Mouse (Mus musculus) MN1 (cell line): ENCODE results near the gene Ankrd54.

Source experiments
- DNase-seq: peaks from one replicate; pipeline ENCODE4 v3.0.0-alpha.2; 2016; ENCODE audit warnings: low spot score

The Ankrd54 gene

DNA sequence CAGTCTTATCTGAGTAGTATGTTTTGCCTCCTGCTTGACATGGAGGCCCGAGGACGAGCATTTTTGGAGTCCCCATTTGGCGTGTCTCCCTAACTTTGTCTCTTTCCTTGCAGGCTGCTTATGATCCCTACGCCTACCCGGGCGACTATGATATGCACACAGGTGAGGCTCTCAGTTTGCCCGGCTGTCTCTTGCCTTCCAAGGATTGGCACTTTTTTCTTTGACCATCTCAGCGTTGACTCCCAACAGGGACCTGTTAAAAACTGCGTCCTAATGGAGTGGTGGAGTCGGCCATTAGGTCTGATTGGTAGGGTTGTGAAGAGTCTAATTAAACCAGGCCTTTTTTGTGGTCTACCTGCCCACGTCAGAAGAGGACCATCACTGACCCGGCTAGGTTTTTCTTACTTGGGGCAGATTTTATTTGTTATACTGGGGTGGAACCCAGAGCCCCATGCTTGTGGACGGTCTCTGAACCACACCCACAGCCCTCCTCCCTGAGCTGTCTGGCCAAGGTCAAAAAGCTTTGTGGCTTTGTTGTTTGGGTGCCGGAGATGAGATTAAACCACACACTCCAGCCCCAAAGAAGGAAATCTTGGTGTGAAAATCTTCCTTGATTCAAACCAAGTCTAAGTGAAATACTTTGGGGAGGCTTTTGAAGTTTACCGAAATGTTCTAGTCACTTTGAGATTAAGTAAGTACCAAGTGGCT, 13.1 kb upstream of the Ankrd54 start:
- no peak for DNase-seq

DNA sequence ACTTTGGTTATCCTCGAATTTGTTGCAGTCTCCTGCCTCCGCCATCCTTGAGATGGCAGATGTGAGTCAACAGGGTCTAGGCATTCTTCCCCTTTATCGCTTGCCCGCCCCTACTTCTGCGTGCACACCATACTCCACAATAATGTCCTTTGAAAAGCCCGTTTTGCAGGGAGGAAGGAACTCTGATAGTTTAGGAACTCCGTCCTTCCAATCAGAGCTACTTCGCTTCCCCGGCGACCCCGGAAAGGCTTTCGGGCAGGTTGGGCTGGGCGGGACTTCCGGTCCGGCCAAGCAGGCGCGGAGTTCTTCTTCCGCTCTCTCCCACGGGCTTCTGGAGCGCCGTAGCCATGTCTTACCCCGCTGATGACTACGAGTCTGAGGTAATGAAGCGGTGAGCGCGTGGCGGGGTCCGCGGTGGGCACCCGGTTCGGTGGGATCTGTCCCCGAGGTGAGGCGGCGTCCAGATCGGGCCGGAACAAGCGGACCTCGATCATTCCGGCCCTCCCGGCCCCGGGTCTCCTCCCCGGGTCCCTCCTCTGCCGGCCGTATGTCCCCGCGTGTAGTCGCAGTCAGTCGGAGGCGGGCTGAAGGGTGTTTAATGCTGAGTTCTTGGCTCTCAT, 12.3 kb upstream of the Ankrd54 start, which contains the start of gene Eif3l:
Gene Eif3l, plus strand, starts transcription at position 267 of the 620 bp plus-strand sequence.
- peak; percentile 93 for DNase-seq

DNA sequence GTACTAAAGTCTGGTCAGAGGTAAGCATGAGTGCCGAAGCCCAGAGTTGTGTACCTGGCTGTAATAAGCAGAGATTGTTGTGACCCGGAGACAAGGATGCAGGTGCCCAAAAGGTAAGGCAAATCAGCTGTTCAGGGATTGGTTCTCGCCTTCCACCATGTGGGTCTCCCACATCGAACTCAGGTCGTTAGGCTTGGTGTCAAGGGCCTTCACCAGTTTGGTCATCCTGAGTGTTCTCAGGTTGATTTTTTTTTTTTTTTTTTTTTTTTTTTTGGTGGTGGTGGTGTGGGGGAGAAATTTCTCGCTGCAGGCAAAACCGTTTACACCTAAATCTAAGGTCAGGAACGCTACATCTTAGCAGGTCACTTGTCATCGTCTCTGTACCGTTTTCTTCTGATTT, 11.8 kb upstream of the Ankrd54 start:
- no peak for DNase-seq

DNA sequence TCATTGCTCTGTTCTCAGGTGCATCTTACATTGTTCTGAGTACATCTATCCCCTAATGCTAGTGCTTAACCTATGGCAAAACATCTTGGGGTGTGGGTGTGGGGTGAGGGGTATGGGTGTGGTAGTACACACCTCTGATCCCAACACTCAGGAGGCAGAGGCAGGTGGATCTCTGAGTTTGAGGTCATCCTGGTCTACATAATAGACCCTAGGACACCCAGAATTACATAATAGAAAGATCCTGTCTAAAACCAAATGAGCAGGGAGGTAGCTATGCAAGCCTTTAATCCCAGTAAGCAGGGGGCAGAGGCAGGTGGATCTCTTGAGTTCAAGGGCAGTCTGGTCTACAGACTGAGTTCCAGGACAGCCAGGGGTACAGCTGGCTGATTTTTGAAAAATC, 11.1 kb upstream of the Ankrd54 start:
- no peak for DNase-seq

DNA sequence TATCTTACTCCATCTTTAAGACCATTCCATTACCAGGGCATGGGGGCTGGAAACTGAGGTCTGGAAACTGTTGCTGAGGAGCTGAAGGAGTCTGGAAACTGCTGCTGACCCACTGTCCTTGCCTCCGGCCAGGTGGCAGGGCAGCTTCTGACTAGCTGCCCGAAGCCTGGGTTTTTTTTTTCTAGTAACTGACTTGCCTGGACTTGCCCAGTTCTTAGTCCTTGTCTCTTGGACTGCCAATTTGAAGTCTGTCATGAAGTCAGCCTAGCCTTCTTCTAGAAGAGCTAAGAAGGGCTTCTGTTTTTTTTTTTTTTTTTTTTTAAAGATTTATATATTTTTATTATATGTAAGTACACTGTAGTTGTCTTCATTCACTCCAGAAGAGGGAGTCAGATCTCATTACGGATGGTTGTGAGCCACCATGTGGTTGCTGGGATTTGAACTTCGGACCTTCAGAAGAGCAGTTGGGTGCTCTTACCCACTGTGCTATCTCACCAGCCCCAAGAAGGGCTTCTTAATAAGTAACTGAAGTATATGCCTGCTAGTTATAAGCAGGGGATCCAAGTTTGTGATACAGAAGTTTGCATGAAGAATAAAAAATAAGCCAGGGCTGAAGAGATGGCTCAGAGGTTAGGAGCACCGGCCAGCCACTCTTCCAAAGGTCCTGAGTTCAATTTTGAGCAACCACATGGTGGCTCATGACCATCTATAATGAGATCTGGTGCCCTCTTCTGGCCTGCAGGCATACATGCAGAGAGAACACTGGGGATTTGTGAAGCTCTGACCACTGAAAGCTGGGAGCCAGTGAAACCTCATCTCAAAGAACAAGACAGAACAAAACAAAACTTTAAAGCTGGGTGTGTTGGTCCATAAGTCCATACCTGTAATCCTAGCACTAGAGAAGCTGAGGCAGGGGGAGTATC, 8.7 kb upstream of the Ankrd54 start:
- peak; percentile 72 for DNase-seq

DNA sequence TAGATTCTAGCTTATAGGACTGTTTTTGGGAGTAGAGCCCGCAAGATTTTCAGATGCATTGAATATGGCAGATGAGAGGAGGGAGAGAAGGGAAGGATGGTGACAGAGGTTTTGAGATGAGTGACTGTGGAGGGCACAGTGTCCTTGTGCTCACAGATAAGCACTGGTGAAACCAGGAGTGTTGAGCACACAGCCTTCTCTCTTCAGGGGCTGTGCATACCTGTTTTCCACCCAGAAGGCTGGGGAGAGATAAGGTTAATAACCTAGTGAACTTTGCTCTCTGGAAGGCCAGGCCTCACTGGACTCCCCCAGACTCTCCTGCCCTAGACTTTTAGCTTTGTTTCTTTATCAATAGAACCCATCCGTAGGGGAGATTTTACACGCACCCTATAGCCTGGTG, 5.7 kb upstream of the Ankrd54 start:
- no peak for DNase-seq

DNA sequence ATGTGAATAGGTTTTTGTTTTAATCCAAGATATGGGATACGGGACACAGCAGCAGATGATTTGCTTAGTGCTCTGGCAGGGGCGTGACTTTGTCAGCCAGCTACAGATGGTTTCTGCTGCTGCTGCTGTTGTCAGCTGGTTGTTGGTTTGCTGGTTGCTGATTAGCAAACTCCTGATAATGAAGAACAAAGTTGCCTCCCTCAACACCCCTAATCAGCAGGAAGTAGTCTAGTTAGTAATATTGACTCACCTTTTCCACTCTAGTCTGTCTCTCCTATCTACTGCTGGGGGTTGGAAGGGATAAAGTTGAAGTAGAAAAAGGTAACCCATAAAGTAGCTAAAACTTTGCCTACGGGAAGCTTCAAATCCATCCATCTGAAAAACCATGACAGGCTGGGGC, 4.9 kb upstream of the Ankrd54 start:
- DNase-seq = no peak

DNA sequence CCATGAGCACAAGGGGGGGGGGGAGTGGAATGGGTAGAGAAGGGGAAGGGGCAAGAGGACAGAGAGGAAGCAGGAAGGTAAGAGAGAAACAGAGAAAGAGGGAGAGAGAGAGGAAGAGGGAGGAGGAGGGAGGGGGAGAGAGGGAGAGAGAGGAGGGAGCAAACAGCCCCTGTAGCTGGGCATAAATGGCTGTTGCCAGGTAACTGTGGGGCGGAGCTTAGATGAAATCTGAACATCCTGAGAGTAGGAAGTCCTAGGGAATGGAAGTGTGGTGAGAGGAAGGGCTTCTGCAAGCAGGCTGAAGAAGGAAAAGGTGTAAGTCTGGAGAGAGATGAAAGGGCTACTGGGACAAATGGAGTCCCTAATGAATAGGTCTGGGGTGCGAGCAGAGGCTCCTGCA, 3.6 kb upstream of the Ankrd54 start:
- DNase-seq = peak; percentile 73

DNA sequence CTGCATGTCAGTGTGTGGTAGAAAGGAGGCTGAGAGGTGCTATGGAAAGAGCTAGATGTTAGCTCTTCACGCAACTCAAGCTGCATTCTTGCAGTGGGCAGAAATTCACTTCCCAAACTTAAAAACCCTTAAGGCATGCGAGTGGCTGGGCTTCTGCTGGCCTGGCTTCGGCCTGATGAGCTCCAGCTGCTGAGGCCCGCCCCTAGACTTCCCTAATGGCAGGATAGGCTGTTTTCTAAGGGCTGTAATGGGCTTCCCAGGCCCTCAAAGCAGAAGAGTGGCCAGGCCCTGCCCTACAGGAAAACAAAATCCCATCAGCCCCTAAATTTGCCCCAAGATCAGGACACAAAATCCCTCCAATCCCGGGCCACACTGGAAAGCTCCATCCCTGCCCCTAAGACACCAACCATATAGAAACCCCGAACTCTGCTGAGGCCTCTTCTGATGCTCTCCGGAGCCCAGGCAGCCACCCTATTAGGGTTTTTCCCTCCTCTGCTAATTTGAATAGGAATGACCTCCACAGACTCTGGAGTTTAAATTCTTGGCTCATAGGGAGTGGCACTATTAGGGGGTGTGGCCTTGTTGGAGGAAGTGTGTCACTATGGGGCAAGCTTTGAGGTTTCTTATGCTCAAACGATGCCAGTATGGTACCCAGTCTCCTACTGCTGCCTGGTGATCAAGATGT, 2.5 kb upstream of the Ankrd54 start:
- DNase-seq = peak; percentile 33

DNA sequence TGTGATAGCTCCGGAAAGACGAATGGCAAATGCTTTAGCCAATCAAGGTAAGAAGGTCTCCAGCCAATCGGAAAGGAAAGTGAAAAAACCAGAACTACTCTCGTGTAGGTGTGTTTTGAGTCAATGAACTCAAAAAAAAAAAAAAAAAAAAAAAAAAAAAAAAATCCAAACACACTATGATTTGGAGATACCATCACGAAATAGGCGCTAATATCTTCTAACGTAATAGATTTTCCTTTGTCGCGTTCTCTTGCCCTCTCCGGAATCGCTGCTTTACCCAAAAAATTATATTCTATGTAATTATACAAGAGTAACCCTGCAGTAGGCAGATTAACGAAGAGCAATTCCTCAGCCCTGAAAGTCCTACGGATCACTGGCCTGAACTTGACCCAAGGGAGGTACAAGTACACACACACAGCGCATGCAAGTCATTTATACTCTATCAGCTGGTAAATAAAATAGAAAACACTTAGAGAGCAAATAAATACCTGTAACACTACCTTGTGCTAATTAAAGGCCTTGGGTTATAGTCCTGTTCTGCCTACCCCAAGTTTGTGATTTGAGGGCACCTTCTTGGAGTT, 557 bp upstream of the Ankrd54 start:
- DNase-seq = no peak

DNA sequence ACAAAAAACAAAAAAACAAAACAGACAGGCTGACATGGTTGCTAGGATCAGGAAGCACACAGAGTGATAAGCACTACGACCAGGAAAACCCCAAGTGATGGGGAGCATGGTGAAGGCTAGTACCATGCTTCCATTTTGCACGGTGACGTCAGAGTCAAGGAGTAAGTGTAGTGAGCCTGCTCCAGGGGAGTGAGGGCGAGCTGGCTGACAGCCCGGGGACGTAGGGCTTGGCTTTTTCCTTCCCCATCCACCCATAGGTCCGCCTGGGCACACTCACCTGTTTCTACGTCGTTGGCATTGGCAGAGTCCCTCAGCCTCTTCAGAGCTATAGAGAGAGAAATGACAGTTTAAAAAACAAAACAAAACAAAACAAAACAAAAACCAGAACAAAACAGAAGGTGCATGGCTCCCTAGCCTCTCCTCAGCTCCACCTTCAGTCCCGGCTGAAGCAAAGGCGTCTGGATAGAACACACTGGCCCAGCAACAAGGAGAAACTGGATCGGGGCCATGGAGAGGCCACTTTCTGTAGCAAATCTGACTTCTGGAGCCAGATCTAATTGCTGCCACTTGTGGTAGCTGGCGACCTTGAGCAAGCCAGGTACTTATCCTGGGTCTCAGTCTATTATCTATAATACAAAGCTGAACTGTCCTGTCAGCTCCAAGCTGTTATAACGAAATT, 1.7 kb downstream of the Ankrd54 start:
- DNase-seq = peak; percentile 71

DNA sequence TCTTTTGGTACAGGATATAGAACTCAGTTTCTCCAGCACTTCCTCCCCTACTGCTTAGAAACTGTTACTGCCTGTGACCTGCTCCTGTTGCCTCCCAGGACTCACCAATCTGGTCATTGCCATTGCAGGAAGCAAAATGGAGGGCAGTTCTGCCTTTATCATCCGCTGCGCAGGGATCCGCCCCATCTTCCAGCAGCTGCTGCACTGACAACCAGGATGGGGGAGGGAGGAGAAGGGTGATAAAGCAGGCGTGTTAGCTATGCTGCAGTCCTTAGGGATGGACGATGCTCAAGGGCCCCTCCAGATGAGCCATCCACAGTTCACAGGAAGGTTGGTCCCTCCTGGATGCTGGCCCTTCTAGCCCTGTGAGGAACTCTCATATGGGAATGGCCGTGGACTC, 4.8 kb downstream of the Ankrd54 start:
- DNase-seq = no peak

DNA sequence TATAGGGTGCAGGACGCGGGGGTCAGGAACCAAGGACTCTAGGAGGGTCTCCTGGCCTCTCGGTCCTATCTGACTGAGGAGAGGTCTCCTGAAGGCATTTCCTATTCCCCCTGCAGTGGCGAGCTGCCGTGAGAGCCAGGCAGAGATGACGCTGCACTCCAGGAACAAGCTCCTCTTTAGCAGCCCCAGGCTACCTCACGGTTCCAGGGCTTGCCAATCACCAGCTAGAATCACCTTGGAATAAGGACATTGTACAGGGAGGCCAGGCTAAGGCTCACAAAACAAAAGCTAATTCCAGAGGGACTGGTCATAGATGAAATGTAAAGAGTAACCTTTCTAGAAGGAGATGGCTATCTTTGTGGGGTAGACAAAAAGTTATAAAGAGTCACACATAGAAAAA, 6.1 kb downstream of the Ankrd54 start:
- no peak for DNase-seq

DNA sequence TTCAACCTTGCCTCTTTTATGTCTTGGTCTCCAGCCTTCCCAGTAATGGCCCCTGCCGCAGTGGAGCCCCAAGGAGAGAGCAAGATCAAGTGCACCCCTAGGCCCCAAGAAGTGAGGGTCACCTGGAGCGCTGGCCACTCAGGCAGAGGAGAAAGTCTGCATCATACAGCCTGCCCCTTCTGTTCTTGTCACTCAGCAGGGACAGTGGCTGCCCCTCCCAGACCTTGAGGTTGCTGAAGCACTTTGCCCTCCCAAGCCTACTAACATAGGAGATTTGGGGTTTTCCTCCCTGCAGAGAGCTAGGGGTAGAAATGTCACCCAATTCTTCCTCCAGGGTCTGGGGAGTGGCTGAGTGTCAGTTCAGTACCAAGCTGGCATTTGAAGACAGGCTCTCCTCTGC, 10.3 kb downstream of the Ankrd54 start:
- no peak for DNase-seq

DNA sequence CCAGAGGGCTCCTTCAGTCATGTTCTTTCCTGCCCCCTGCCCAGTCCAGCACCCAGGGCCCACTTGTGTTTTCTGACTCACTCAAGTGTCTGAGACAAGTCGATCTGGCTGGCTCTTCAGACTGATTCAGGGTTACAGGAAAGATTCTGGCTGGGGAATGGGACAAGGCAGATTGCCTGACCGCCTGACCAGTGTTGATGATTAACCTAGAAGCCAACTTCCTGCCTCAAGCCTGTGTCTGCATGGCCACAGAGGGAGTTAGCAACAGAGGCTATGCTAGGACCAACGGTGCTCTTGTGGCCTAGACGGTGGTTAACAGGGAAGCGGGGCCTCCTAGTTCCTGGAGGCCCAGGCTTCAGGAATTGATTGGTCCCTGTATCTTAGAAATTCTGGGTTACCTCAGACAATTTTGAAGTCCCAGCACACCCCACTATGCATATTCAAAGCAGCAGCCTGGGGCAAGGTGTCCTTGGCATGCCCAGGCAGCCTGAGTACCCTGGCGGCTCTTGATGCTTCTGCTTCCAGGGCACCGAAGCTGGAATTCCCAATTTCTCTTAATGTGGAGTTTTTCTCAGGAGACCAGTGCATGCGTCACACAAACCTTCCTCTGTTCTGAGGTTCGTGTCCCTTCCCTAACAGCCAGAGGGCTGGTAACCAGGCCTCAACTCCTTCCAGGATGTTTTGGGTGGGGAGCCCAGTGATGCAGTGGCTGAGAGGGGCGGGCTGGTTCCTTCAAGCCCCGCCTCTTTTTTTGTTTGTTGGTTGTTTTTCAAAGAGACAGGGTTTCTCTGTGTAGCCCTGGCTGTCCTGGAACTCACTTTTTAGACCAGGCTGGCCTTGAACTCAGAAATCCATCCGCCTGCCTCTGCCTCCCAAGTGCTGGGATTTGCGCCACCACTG, 11.0 kb downstream of the Ankrd54 start:
- DNase-seq = peak; percentile 51

DNA sequence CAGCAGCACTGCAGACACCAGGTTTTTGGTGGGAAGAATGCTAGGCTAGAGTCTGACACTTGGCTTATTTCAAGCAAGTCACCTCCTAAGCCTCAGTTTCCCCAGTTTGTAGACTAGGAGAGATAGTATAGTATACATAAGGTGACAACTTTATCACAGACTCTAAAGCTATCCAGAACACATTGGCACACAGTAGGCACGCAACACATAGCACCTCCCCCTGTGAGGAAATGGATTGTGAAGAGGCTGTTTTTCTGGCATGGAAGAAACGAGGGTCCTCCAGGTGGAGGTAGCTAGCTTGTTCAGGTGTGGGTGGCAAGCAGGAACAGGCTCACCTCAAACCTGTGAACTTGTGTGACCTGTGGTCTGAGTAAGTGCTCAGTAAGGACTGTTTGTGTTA, 11.7 kb downstream of the Ankrd54 start:
- DNase-seq = no peak

DNA sequence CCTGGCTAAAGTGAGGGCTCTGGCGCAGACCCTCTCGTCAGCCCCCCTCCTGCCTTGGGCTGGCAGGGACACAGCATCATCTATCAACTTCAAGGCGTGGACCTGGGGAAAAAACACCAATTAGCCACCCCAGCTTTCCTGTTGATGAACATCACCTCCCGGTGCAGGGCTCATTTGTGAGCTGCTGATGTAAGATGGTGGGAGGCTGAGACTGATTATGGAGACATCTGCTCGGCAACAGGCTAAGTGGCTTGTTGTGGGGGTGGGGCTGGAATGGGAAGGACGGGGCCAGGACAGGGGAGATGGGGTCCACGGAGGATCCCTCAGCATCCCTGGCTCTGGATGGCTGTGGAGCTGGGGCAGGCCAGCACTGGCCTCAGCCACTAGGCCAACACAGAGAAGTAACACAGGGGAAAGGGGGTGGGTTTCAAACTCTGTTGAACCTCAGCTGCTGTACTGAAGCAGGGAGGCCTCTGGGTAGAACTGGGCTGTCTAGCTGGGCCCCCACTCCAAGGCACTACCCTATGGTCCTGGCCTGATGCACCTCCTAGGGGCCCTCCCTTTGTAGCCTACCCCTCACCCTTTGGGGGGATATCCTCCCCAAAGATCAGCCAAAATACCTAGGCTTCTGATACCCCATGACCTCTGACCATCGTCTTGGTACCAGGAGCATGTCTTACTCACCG, 12.4 kb downstream of the Ankrd54 start:
- DNase-seq = peak; percentile 49

DNA sequence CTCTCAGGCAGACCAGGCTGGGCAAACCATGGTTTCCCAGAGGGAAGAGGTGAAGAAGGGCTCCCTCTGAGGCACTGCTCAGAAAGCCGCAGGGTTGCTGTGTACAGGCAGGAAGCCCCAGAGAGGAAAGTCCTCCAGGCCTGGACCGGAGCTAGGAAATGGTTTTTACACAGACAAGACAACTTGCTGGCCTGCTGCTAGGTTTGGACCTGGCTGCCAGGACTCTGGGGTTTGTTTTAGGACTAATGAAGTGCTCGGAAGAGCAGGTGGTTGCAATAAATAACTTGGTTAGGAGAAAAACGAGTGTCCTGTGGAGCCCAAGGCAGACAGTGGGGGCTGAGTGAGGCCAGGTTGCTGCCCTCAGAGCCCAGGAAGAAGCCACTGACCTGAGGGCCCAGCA, 14.5 kb downstream of the Ankrd54 start:
- peak; percentile 46 for DNase-seq

DNA sequence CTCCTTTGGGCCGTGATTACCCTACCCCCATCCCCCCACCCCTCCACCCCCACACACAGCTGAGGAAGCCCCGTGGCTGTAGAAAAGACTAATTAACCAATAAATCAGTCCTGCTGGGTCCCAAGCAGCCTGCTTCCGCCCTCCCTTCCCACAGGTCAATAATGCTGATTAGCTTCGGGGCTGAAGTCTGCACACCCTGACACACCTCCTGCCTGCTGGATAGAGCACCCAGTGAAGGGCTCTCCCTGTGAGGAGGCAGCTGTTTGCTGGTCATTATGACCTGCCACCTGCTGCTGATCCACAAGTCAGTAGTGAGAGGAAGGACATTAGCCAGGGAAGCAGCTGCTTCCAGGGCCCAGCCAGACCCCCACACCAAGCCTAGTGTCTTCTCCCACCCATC, 17.9 kb downstream of the Ankrd54 start:
- peak; percentile 72 for DNase-seq
